Mouse (Mus musculus) forebrain, embryonic 16.5 days (tissue): Measurements from ENCODE around the gene Sh3bp2. TPM values are rescaled to one million over a fixed set of nuclear protein-coding genes. Genes with fewer than 3 reads are reported as not detected.
A peak's percentile ranks its signal among the peaks of the same experiment; 100 is the strongest.

Source experiments
- ATAC-seq: fragments of 200-750 bp; cut with Nextera tagmentation; 2 replicates; pipeline ENCODE4 v1.8.0; 2017; ENCODE audit warnings: mild to moderate bottlenecking, moderate library complexity
- H3K27ac ChIP-seq: fragments of 300-500 bp; sonication (generic); 2 replicates; pipeline ENCODE4 v1.5.1; 2014; ENCODE audit warnings: low read length, control low read depth
- H3K27me3 ChIP-seq: fragments of 300-500 bp; sonication (generic); replicated peaks from 2 replicates; pipeline ENCODE4 v1.6.1; 2014; ENCODE audit warnings: low read length; ENCODE audit not compliant: control insufficient read depth, insufficient read depth
- H3K36me3 ChIP-seq: fragments of 300-500 bp; sonication (generic); 2 replicates; pipeline ENCODE4 v1.6.1; 2014; ENCODE audit not compliant: control insufficient read depth, insufficient read depth
- H3K4me1 ChIP-seq: fragments of 300-500 bp; sonication (generic); replicated peaks from 2 replicates; pipeline ENCODE4 v1.6.1; 2014; ENCODE audit warnings: low read length; ENCODE audit not compliant: control insufficient read depth, insufficient read depth
- H3K4me2 ChIP-seq: fragments of 300-500 bp; sonication (generic); 2 replicates; pipeline ENCODE4 v1.6.1; 2014; ENCODE audit warnings: mild to moderate bottlenecking, low read length, control low read depth
- H3K4me3 ChIP-seq: fragments of 300-500 bp; sonication (generic); replicated peaks from 2 replicates; pipeline ENCODE4 v1.5.1; 2014; ENCODE audit warnings: mild to moderate bottlenecking, low read length, control low read depth
- H3K9ac ChIP-seq: fragments of 300-500 bp; sonication (generic); replicated peaks from 2 replicates; pipeline ENCODE4 v1.6.1; 2014; ENCODE audit warnings: low read depth, low read length, control low read depth
- H3K9me3 ChIP-seq: fragments of 300-500 bp; sonication (generic); 2 replicates; pipeline ENCODE4 v1.6.1; 2016; ENCODE audit warnings: low read length; ENCODE audit not compliant: control insufficient read depth
- WGBS: fragments of 180-500 bp; shearing (Covaris S2); extraction: QIAGEN DNeasy Blood & Tissue Kit; methylation state at CpG from one replicate; pipeline ENCODE4 v1.1.7; 2014; 5-methylcytosine and 5-hydroxymethylcytosine counted together
- polyA plus RNA-seq: library from polyadenylated mRNA; unstranded; fragments of >200 nt; fragmentation: Nextera tagmentation; extraction: Ambion mirVana; gene quantifications from 2 replicates; pipeline ENCODE4 v1.2.1, GENCODE M21; 2015

The Sh3bp2 gene
- 29.1 and 31.2 TPM in 2 replicates for polyA plus RNA-seq

DNA sequence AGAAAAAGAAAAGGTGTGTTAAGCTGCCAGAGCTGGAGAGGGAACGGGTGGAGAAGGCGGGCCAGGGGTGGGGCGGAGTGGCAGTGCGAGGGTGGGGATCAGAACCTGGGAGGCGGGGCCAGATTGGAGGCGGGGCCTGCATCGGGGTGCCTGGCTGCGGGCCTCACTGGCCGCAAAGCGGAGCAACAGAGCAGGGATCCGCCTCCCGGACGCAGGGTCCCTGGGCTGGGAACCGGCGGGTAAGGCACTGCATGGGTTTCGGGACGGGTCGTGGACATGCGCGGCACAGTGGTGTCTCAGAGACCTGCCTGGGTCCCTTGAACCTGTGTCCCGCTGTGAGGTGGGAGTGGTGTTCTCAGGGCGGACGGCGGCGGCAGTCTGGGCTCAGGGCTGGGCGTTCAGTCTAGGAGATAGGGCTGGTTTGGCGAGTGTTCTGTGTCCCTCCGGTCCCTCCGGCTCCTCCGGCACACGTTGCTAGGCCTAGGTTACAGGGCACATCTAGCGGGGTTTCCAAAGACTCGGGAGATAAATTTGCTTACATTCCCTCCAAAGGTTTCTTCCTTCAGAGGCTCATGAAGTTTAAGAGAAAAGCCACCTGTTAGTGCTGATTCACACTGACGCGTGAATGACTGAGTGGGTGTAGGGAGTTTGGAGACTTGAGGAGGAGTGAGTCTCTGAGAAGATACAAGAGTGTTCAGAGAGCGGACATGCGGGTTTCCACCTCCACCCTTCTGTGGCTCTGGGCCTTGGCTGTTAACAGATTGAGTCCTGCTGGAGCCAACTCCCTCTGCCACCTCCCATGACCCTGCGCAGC lies at the start of gene Sh3bp2:
TSS of gene Sh3bp2 (plus strand) at position 176 of the 814 bp plus-strand sequence.
- Histone ChIP-seq H3K27ac (no peak within 1 kb of the TSS), H3K4me2 (peak within 1 kb of the TSS; percentile 64), H3K4me3 (peak within 1 kb of the TSS; percentile 46), H3K36me3 (no peaks in the 10 kb centered on the region), H3K9me3 (no peaks in the 10 kb centered on the region), H3K9ac (peak within 1 kb of the TSS; percentile 57), H3K4me1 (no peaks in the 10 kb centered on the region), H3K27me3 (no peaks in the 10 kb centered on the region)
- WGBS = 3% methylated on average over 38 of the region's 38 CpGs
- ATAC-seq = peak; percentile 91

- H3K36me3 ChIP-seq = peaks cover 30% of the 10 kb centered on the region
- ATAC-seq = no peak
- H3K4me3 ChIP-seq = no peak overlapping the region
- 87% methylated on average over 3 of the region's 3 CpGs for WGBS
- H3K4me1 ChIP-seq = no peaks in the 10 kb centered on the region
- H3K9me3 ChIP-seq = no peaks in the 10 kb centered on the region; the same call in 1 of the 2 replicates
- H3K27me3 ChIP-seq = no peaks in the 10 kb centered on the region
- H3K9ac ChIP-seq = no peak overlapping the region
- no peak overlapping the region for H3K4me2 ChIP-seq
- H3K27ac ChIP-seq = no peak overlapping the region
Observed at GRCm38 (mm10) chr5:34480926-34481325, 44.7 kb upstream of the Sh3bp2 start.

DNA sequence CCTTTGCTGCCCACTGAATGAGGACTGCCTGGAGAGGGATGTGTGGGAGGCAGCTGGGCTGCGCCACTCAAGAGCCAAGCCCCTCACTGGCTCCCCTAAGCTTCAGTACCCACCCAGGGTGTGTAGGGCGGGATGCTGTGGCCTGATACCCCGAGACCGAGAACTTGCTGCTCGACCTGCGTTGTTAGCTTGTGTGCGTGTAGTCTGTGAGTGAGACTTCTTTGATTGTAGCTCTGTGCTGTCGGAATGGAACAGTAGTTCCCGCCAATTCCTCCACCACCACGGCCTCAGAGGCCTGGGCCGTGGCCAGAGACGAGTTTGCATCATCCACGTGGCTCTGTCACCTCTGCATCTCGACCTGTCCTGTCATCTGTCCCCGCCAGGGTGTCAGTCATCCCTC lies 39.9 kb upstream of the Sh3bp2 start:
- H3K36me3 ChIP-seq = peaks cover 20% of the 10 kb centered on the region
- no peak overlapping the region for H3K9ac ChIP-seq
- H3K9me3 ChIP-seq = no peaks in the 10 kb centered on the region; the same call in 1 of the 2 replicates

GRCm38 (mm10) chr5:34487320-34488090 lies 38.1 kb upstream of the Sh3bp2 start:
- Histone ChIP-seq H3K27me3 (no peaks in the 10 kb centered on the region), H3K4me2 (no peak overlapping the region), H3K4me1 (peaks cover 3% of the 10 kb centered on the region; the same call in 1 of the 2 replicates), H3K9me3 (no peaks in the 10 kb centered on the region), H3K9ac (no peak overlapping the region), H3K27ac (no peak overlapping the region), H3K36me3 (peaks cover 17% of the 10 kb centered on the region), H3K4me3 (no peak overlapping the region)
- ATAC-seq = no peak
- WGBS = 74% methylated on average over 6 of the region's 6 CpGs

More for the DNA sequence above, 39.9 kb upstream of the Sh3bp2 start:
- ATAC-seq = no peak
- no peak overlapping the region for H3K27ac ChIP-seq
- H3K4me3 ChIP-seq = no peak overlapping the region
- WGBS = 93% methylated on average over 15 of the region's 15 CpGs
- no peak overlapping the region for H3K4me2 ChIP-seq
- no peaks in the 10 kb centered on the region for H3K27me3 ChIP-seq
- peaks cover 3% of the 10 kb centered on the region; the same call in 1 of the 2 replicates for H3K4me1 ChIP-seq

DNA sequence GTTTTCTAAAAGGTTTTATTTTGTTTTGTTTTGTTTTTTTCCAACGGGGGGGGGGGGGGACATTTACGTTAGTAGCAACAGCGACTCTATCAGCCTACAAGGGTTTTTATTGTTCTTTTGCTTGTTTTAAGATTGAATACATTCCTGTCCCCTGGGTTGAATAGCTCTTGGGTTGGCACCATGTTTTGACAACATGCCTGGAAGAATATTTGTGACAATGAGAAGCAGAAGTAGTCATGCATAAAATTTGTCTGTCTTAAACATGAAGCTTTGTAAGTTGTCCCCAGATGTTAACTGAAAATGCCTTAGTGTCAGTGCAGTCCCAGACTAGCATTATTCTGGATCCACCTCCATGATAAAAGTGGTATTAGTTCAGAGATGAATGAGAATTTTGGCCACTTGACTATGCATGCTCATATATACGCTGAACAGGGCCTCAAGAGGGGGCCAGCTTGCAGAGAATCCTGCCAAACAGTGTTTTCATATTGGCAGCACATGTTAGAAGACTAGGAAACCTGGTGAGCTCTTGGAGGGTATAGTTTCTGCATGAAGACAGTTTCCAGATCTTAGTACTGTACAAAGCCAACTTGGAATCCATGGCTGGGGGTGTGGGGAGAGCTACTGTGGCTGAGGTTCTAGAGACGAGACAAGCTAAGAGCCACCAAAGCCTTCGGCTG lies 36.8 kb upstream of the Sh3bp2 start:
- peak; percentile 49; the same call in 1 of the 2 replicates for ATAC-seq
- H3K27me3 ChIP-seq = no peaks in the 10 kb centered on the region
- H3K36me3 ChIP-seq = peaks cover 15% of the 10 kb centered on the region
- H3K27ac ChIP-seq = no peak overlapping the region
- 63% methylated on average over 6 of the region's 6 CpGs for WGBS
- no peak overlapping the region for H3K4me2 ChIP-seq
- peaks cover 3% of the 10 kb centered on the region; the same call in 1 of the 2 replicates for H3K4me1 ChIP-seq
- no peak overlapping the region for H3K4me3 ChIP-seq
- no peaks in the 10 kb centered on the region for H3K9me3 ChIP-seq
- no peak overlapping the region for H3K9ac ChIP-seq

DNA sequence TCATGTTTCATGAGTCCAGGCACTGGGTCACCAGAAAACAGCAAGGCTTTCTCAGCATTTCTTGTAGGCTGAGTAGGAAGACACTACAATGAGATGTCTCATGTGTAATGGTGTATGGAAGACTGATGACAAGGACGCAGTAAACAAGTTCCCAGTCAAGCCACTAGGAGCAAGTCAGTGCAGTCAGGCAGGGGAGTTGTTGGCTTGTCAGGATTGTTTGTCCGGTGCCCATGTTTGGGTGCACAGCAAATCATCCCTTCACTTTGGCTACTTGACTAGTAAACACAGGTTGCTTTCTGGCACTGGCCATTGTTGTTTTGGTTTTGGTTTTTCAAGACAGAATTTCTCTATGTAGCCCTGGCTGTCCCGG lies 36.2 kb upstream of the Sh3bp2 start:
- H3K27me3 ChIP-seq = no peaks in the 10 kb centered on the region
- H3K36me3 ChIP-seq = peaks cover 15% of the 10 kb centered on the region
- H3K4me1 ChIP-seq = peaks cover 3% of the 10 kb centered on the region; the same call in 1 of the 2 replicates
- no peak for ATAC-seq
- H3K9ac ChIP-seq = no peak overlapping the region
- WGBS = 91% methylated on average over 3 of the region's 3 CpGs
- H3K9me3 ChIP-seq = no peaks in the 10 kb centered on the region
- no peak overlapping the region for H3K27ac ChIP-seq
- no peak overlapping the region for H3K4me2 ChIP-seq
- H3K4me3 ChIP-seq = no peak overlapping the region

DNA sequence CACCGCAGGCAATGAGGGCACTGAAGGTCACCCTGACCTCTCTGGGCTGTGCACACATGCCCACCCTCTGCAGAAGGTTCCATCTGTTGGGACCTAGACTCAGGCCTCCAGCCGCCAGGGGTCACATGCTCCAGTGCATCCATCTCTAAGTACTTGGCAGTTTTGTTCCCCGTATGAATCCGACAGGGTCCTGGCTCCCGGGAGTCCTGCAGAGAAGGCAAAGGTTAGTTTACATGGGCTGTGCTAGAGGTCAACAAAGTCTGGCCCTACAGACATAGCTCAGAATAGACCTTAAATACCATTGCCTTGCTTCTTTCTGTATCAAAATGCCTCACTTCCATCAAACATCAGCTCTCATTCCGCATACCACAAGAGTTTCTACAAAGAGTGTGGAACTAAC lies 28.9 kb upstream of the Sh3bp2 start:
- Histone ChIP-seq H3K9me3 (no peaks in the 10 kb centered on the region), H3K27ac (no peak overlapping the region)
- 88% methylated on average over 6 of the region's 6 CpGs for WGBS

DNA sequence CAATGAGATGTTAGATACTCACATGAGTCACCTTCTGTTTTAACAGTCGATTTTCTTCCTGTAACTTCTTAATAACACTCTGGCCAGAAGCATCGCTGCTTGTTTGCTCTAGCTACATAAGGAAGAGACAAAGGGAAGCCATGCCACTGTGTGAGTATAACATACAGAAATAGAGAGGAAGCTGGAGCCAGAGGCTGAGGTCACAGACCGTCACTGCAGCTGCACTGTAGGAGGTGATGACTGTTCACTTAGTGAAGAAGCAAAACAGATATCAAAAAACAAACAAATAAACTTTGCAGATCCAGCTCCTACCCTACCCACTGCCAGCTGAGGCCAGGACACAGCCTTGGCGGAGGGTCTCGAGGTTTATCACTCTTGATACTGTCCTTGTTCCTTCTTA lies 24.8 kb upstream of the Sh3bp2 start:
- no peak for ATAC-seq
- no peak overlapping the region for H3K4me3 ChIP-seq
- no peaks in the 10 kb centered on the region for H3K27me3 ChIP-seq
- H3K9ac ChIP-seq = no peak overlapping the region
- no peaks in the 10 kb centered on the region for H3K36me3 ChIP-seq
- no peak overlapping the region for H3K27ac ChIP-seq
- 84% methylated on average over 5 of the region's 5 CpGs for WGBS
- no peak overlapping the region for H3K4me2 ChIP-seq
- H3K4me1 ChIP-seq = no peaks in the 10 kb centered on the region
- no peaks in the 10 kb centered on the region for H3K9me3 ChIP-seq

More for the DNA sequence above, 28.9 kb upstream of the Sh3bp2 start:
- no peaks in the 10 kb centered on the region for H3K27me3 ChIP-seq
- no peak overlapping the region for H3K9ac ChIP-seq
- H3K4me3 ChIP-seq = no peak overlapping the region
- no peak for ATAC-seq
- H3K4me2 ChIP-seq = no peak overlapping the region
- no peaks in the 10 kb centered on the region for H3K4me1 ChIP-seq
- H3K36me3 ChIP-seq = no peaks in the 10 kb centered on the region

- Histone ChIP-seq H3K4me2 (no peak overlapping the region), H3K4me1 (no peaks in the 10 kb centered on the region), H3K9me3 (no peaks in the 10 kb centered on the region), H3K4me3 (no peak overlapping the region), H3K27me3 (no peaks in the 10 kb centered on the region), H3K36me3 (no peaks in the 10 kb centered on the region), H3K27ac (no peak overlapping the region), H3K9ac (no peak overlapping the region)
- 91% methylated on average over 3 of the region's 3 CpGs for WGBS
- no peak for ATAC-seq
Observed at GRCm38 (mm10) chr5:34501588-34501987, 24.1 kb upstream of the Sh3bp2 start.
